Mouse (Mus musculus): ENCODE data around the gene Ank3. TPM values are rescaled to one million over a fixed set of nuclear protein-coding genes. Genes with fewer than 3 reads are reported as not detected.

Ank3 gene
- polyA plus RNA-seq, 1 experiment: 39.1 TPM

DNA sequence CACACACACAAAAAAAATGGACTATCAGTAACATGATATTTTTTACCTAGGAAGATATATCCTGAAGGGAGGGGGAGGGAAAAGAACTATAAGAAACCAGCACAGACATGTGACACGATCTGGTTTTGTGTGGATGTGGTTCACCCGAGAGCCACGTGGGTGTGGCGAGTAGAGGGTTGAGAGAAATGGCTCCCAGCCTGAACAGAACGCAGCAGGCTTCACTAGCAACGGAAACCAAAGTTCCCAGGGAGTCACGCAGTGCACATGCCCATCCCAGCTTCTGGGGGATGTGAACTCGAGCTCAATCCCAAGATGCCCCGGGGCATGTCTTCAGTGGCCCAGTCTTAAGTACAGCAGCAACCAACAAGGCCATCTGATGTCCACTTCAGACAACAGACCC, 607.8 kb downstream of the Ank3 start:
- Histone ChIP-seq H3K36me3 (ENCODE audit: control insufficient read depth, insufficient read depth, low read length) (peaks cover 10% of the 10 kb centered on the region), H3K27ac (ENCODE audit: insufficient read depth, low read depth, low read length) (no peak overlapping the region), H3K4me3 (ENCODE audit: insufficient read depth, low read depth, low read length) (no peak overlapping the region), H3K27me3 (replicated peaks; ENCODE audit: control insufficient read depth, insufficient read depth, low read length) (no peaks in the 10 kb centered on the region), H3K4me1 (ENCODE audit: control insufficient read depth, insufficient read depth, low read length) (no peaks in the 10 kb centered on the region)
- TF ChIP-seq POLR2A (IDR thresholded peaks at IDR 0.05; ENCODE audit: low read depth, low read length) (no peak), CTCF (conservative IDR thresholded peaks at IDR 0.05; ENCODE audit: insufficient read depth, insufficient read length, low read depth, low read length) (no peak)
- no peak for DNase-seq
- 52% methylated on average over 9 of the region's 9 CpGs for WGBS

- TF ChIP-seq CTCF (conservative IDR thresholded peaks at IDR 0.05; ENCODE audit: insufficient read depth, insufficient read length, low read depth, low read length) (no peak), POLR2A (IDR thresholded peaks at IDR 0.05; ENCODE audit: low read depth, low read length) (no peak)
- no peaks in the 10 kb centered on the region for H3K27me3 ChIP-seq (replicated peaks; ENCODE audit: control insufficient read depth, insufficient read depth, low read length)
- no peak for DNase-seq
- peaks cover 8% of the 10 kb centered on the region for H3K36me3 ChIP-seq (ENCODE audit: control insufficient read depth, insufficient read depth, low read length)
- no peak overlapping the region for H3K27ac ChIP-seq (ENCODE audit: insufficient read depth, low read depth, low read length)
- 54% methylated on average over 5 of the region's 5 CpGs for WGBS
- no peaks in the 10 kb centered on the region for H3K4me1 ChIP-seq (ENCODE audit: control insufficient read depth, insufficient read depth, low read length)
- no peak overlapping the region for H3K4me3 ChIP-seq (ENCODE audit: insufficient read depth, low read depth, low read length)
Observed at GRCm38 (mm10) chr10:70011738-70012137, 613.2 kb downstream of the Ank3 start.

DNA sequence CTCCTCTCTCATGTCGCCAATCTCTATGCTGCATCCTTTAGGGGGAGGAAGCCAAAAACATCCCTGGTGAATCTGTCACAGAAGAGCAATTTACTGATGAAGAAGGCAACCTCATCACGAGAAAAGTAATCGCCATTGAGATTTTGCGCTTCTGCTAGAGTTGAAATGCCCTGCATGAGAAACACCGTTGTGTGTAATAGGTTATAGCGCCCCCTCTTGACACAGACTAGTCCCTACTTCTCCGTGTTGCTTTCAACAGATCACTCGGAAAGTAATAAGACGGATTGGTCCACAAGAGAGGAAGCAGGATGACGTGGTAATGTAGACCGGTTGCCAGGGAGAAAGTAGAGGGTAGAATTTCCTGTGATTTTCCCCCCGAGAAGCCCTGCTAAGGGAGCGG, 615.4 kb downstream of the Ank3 start:
- no peak for DNase-seq
- TF ChIP-seq CTCF (conservative IDR thresholded peaks at IDR 0.05; ENCODE audit: insufficient read depth, insufficient read length, low read depth, low read length) (no peak), POLR2A (IDR thresholded peaks at IDR 0.05; ENCODE audit: low read depth, low read length) (no peak)
- H3K4me3 ChIP-seq (ENCODE audit: insufficient read depth, low read depth, low read length): no peak overlapping the region
- H3K27me3 ChIP-seq (replicated peaks; ENCODE audit: control insufficient read depth, insufficient read depth, low read length): no peaks in the 10 kb centered on the region
- H3K36me3 ChIP-seq (ENCODE audit: control insufficient read depth, insufficient read depth, low read length): peaks cover 10% of the 10 kb centered on the region
- no peaks in the 10 kb centered on the region for H3K4me1 ChIP-seq (ENCODE audit: control insufficient read depth, insufficient read depth, low read length)
- WGBS: 88% methylated on average over 13 of the region's 13 CpGs
- H3K27ac ChIP-seq (ENCODE audit: insufficient read depth, low read depth, low read length): no peak overlapping the region

DNA sequence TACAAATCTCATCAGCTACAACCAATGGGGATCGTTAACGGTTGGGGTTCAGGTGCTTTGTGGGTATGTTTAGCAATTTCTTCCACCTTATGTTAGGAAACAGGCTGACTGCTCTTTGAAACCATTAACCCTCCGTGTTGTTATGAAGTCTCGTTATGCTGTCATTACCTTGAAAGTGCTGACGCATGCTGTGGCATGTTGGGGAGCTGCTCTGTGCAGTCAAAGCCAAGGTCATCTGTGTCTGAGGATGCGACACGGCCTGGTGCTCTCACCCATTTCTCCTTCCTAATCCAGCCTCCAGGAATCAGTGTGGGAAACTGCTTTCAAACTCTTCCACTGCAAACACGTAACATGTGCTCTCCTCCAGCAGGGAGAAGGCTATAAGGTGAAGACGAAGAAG, 616.6 kb downstream of the Ank3 start:
- Histone ChIP-seq H3K4me3 (ENCODE audit: insufficient read depth, low read depth, low read length) (no peak overlapping the region), H3K27ac (ENCODE audit: insufficient read depth, low read depth, low read length) (no peak overlapping the region), H3K36me3 (ENCODE audit: control insufficient read depth, insufficient read depth, low read length) (peaks cover 11% of the 10 kb centered on the region), H3K27me3 (replicated peaks; ENCODE audit: control insufficient read depth, insufficient read depth, low read length) (no peaks in the 10 kb centered on the region), H3K4me1 (ENCODE audit: control insufficient read depth, insufficient read depth, low read length) (no peaks in the 10 kb centered on the region)
- no peak for DNase-seq
- TF ChIP-seq CTCF (conservative IDR thresholded peaks at IDR 0.05; ENCODE audit: insufficient read depth, insufficient read length, low read depth, low read length) (no peak), POLR2A (IDR thresholded peaks at IDR 0.05; ENCODE audit: low read depth, low read length) (no peak)
- WGBS: 77% methylated on average over 9 of the region's 9 CpGs

GRCm38 (mm10) chr10:70018691-70019090, 620.1 kb downstream of the Ank3 start:
- peaks cover 7% of the 10 kb centered on the region for H3K36me3 ChIP-seq (ENCODE audit: control insufficient read depth, insufficient read depth, low read length)
- no peaks in the 10 kb centered on the region for H3K27me3 ChIP-seq (replicated peaks; ENCODE audit: control insufficient read depth, insufficient read depth, low read length)
- no peak overlapping the region for H3K27ac ChIP-seq (ENCODE audit: insufficient read depth, low read depth, low read length)
- H3K4me1 ChIP-seq (ENCODE audit: control insufficient read depth, insufficient read depth, low read length): no peaks in the 10 kb centered on the region
- WGBS: 87% methylated on average over 2 of the region's 2 CpGs
- TF ChIP-seq POLR2A (IDR thresholded peaks at IDR 0.05; ENCODE audit: low read depth, low read length) (no peak), CTCF (conservative IDR thresholded peaks at IDR 0.05; ENCODE audit: insufficient read depth, insufficient read length, low read depth, low read length) (no peak)
- H3K4me3 ChIP-seq (ENCODE audit: insufficient read depth, low read depth, low read length): no peak overlapping the region
- no peak for DNase-seq

- peak; percentile 69 for DNase-seq
- Histone ChIP-seq H3K4me3 (ENCODE audit: insufficient read depth, low read depth, low read length) (no peak overlapping the region), H3K27me3 (replicated peaks; ENCODE audit: control insufficient read depth, insufficient read depth, low read length) (no peaks in the 10 kb centered on the region), H3K36me3 (ENCODE audit: control insufficient read depth, insufficient read depth, low read length) (peaks cover 7% of the 10 kb centered on the region), H3K27ac (ENCODE audit: insufficient read depth, low read depth, low read length) (no peak overlapping the region), H3K4me1 (ENCODE audit: control insufficient read depth, insufficient read depth, low read length) (no peaks in the 10 kb centered on the region)
- 69% methylated on average over 10 of the region's 10 CpGs for WGBS
- TF ChIP-seq CTCF (conservative IDR thresholded peaks at IDR 0.05; ENCODE audit: insufficient read depth, insufficient read length, low read depth, low read length): peak; percentile 70
- no peak for TF ChIP-seq POLR2A (IDR thresholded peaks at IDR 0.05; ENCODE audit: low read depth, low read length)
Observed at GRCm38 (mm10) chr10:70021667-70022066, 623.1 kb downstream of the Ank3 start.

- Histone ChIP-seq H3K36me3 (ENCODE audit: control insufficient read depth, insufficient read depth, low read length) (peaks cover 7% of the 10 kb centered on the region), H3K27ac (ENCODE audit: insufficient read depth, low read depth, low read length) (no peak overlapping the region), H3K4me3 (ENCODE audit: insufficient read depth, low read depth, low read length) (no peak overlapping the region), H3K27me3 (replicated peaks; ENCODE audit: control insufficient read depth, insufficient read depth, low read length) (no peaks in the 10 kb centered on the region), H3K4me1 (ENCODE audit: control insufficient read depth, insufficient read depth, low read length) (no peaks in the 10 kb centered on the region)
- TF ChIP-seq POLR2A (IDR thresholded peaks at IDR 0.05; ENCODE audit: low read depth, low read length): no peak
- TF ChIP-seq CTCF (conservative IDR thresholded peaks at IDR 0.05; ENCODE audit: insufficient read depth, insufficient read length, low read depth, low read length): no peak
- DNase-seq: no peak
- 47% methylated on average over 5 of the region's 5 CpGs for WGBS
Observed at GRCm38 (mm10) chr10:70022596-70022995, 624.0 kb downstream of the Ank3 start.

DNA sequence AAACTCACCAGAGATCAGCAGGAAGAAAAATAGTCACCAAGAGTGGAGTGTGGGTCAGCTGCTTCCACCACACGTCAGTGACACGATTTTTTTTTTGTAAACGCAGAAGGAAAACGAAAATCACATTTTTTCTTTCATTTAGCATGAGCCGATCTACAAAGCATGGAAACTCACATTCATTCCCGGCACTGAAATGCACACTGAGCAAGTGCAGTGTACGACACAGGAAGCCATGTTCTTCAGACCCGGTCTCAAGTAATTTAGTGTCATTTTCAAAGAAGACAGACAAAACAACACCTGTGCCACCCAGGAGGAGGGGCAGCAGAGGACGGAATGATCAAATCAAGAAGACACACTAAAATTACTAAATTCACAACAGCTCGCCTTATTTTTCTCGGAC, 625.3 kb downstream of the Ank3 start:
- 84% methylated on average over 11 of the region's 11 CpGs for WGBS
- no peaks in the 10 kb centered on the region for H3K27me3 ChIP-seq (replicated peaks; ENCODE audit: control insufficient read depth, insufficient read depth, low read length)
- H3K4me3 ChIP-seq (ENCODE audit: insufficient read depth, low read depth, low read length): no peak overlapping the region
- no peak overlapping the region for H3K27ac ChIP-seq (ENCODE audit: insufficient read depth, low read depth, low read length)
- H3K4me1 ChIP-seq (ENCODE audit: control insufficient read depth, insufficient read depth, low read length): no peaks in the 10 kb centered on the region
- TF ChIP-seq POLR2A (IDR thresholded peaks at IDR 0.05; ENCODE audit: low read depth, low read length): no peak
- no peak for TF ChIP-seq CTCF (conservative IDR thresholded peaks at IDR 0.05; ENCODE audit: insufficient read depth, insufficient read length, low read depth, low read length)
- no peak for DNase-seq
- peaks cover 1% of the 10 kb centered on the region for H3K36me3 ChIP-seq (ENCODE audit: control insufficient read depth, insufficient read depth, low read length)
